Mouse (Mus musculus) CH12.LX (cell line): ENCODE data around the gene Abca7. TPM values are rescaled to one million over a fixed set of nuclear protein-coding genes. Genes with fewer than 3 reads are reported as not detected.

ENCODE experiments used
- DNase-seq: peaks from one replicate; pipeline ENCODE4 v3.0.0-alpha.2; 2013; ENCODE audit errors: extremely low read depth
- H3K27ac ChIP-seq: 2 replicates; pipeline ENCODE4 v1.5.1; 2012; ENCODE audit warnings: low read depth, mild to moderate bottlenecking, control low read depth, moderate library complexity; ENCODE audit not compliant: insufficient read depth
- H3K27me3 ChIP-seq: replicated peaks from 2 replicates; pipeline ENCODE3; 2012; ENCODE audit warnings: inconsistent platforms
- H3K36me3 ChIP-seq, 2 experiments: replicated peaks in 1 of 2; 2 replicates each; pipeline versions ENCODE3 to v1.6.1; 2012; ENCODE audit warnings: inconsistent platforms in 1 of 2, low read length in 1 of 2, mild to moderate bottlenecking in 1 of 2, mixed read lengths in 1 of 2, moderate library complexity in 1 of 2; ENCODE audit not compliant: control insufficient read depth in 1 of 2, insufficient read depth in 1 of 2
- H3K4me1 ChIP-seq, 2 experiments: 2 replicates each; pipeline ENCODE4 v1.6.1; 2012; ENCODE audit warnings: inconsistent platforms in 1 of 2, moderate library complexity in 1 of 2; ENCODE audit not compliant: insufficient read depth in 2 of 2, control insufficient read depth in 1 of 2
- H3K4me2 ChIP-seq: 2 replicates; pipeline ENCODE4 v1.6.1; 2012; ENCODE audit warnings: low read depth, mild to moderate bottlenecking, control low read depth; ENCODE audit not compliant: poor library complexity, insufficient read depth, severe bottlenecking
- H3K4me3 ChIP-seq, 3 experiments: fragments of 150-350 bp in 1 of 3; sonication (generic) in 1 of 3; replicated peaks in 1 of 3; 2 replicates each; pipeline versions ENCODE3 to v1.5.1; 2011 to 2012; ENCODE audit warnings: low read depth in 2 of 3, low read length in 2 of 3, mild to moderate bottlenecking in 2 of 3, moderate library complexity in 2 of 3, control low read depth in 1 of 3, improper control_type of control experiment in 1 of 3, inconsistent platforms in 1 of 3, mixed read lengths in 1 of 3; ENCODE audit not compliant: poor library complexity in 1 of 3
- H3K79me2 ChIP-seq: replicated peaks from 2 replicates; pipeline ENCODE4 v1.6.1; 2012; ENCODE audit warnings: mild to moderate bottlenecking, moderate library complexity; ENCODE audit not compliant: control insufficient read depth, poor library complexity, insufficient read depth, severe bottlenecking; ENCODE audit errors: extremely low read depth
- H3K9ac ChIP-seq: 2 replicates; pipeline ENCODE4 v1.6.1; 2012; ENCODE audit warnings: low read depth, mild to moderate bottlenecking, control low read depth, moderate library complexity; ENCODE audit not compliant: insufficient read depth
- H3K9me3 ChIP-seq: replicated peaks from 2 replicates; pipeline ENCODE3; 2012; ENCODE audit warnings: low read length, inconsistent platforms, mixed read lengths
- E2F4 ChIP-seq: IDR thresholded peaks from 2 replicates; pipeline ENCODE4 v1.6.1; 2011; ENCODE audit warnings: low read depth, low read length, improper control_type of control experiment; ENCODE audit not compliant: insufficient replicate concordance
- IRF4 ChIP-seq: IDR thresholded peaks from 2 replicates; pipeline ENCODE4 v1.6.1; 2014; ENCODE audit warnings: low read depth, mild to moderate bottlenecking, inconsistent platforms, low read length, improper control_type of control experiment
- JUN ChIP-seq: IDR thresholded peaks from 2 replicates; pipeline ENCODE4 v1.6.1; 2011; ENCODE audit warnings: low read depth, mild to moderate bottlenecking, low read length, improper control_type of control experiment, moderate library complexity; ENCODE audit not compliant: insufficient read depth
- MAFK ChIP-seq: IDR thresholded peaks from 2 replicates; pipeline ENCODE4 v1.6.1; 2011; ENCODE audit warnings: low read length, improper control_type of control experiment; ENCODE audit not compliant: insufficient replicate concordance
- MAX ChIP-seq: IDR thresholded peaks from 2 replicates; pipeline ENCODE4 v1.6.1; 2011; ENCODE audit warnings: low read length, improper control_type of control experiment
- MAZ ChIP-seq: IDR thresholded peaks from 2 replicates; pipeline ENCODE4 v1.6.1; 2012; ENCODE audit warnings: low read depth, mild to moderate bottlenecking, inconsistent platforms, low read length, improper control_type of control experiment, moderate library complexity
- MYC ChIP-seq: IDR thresholded peaks from 2 replicates; pipeline ENCODE4 v1.6.1; 2011; ENCODE audit warnings: low read depth, mild to moderate bottlenecking, improper control_type of control experiment, low read length
- NELFE ChIP-seq: IDR thresholded peaks from 2 replicates; pipeline ENCODE4 v1.6.1; 2011; ENCODE audit warnings: low read depth, low read length, improper control_type of control experiment
- POLR2A ChIP-seq: IDR thresholded peaks from 2 replicates; pipeline ENCODE4 v1.6.1; 2011; ENCODE audit warnings: low read depth, mild to moderate bottlenecking, improper control_type of control experiment, low read length
- POLR2AphosphoS2 ChIP-seq: IDR thresholded peaks from 2 replicates; pipeline ENCODE4 v1.6.1; 2011; ENCODE audit warnings: low read depth, low read length, improper control_type of control experiment
- RAD21 ChIP-seq: IDR thresholded peaks from 2 replicates; pipeline ENCODE4 v1.6.1; 2011; ENCODE audit warnings: low read depth, mild to moderate bottlenecking, low read length, improper control_type of control experiment, moderate library complexity
- SIN3A ChIP-seq: IDR thresholded peaks from 2 replicates; pipeline ENCODE4 v1.6.1; 2012; ENCODE audit warnings: low read length, improper control_type of control experiment, inconsistent platforms
- SMC3 ChIP-seq: IDR thresholded peaks from 2 replicates; pipeline ENCODE4 v1.6.1; 2011; ENCODE audit warnings: low read depth, low read length, improper control_type of control experiment
- TBP ChIP-seq: conservative IDR thresholded peaks from 2 replicates; pipeline ENCODE4 v1.6.1; 2011; ENCODE audit warnings: low read depth, low read length, improper control_type of control experiment
- USF2 ChIP-seq: conservative IDR thresholded peaks from 2 replicates; pipeline ENCODE4 v1.6.1; 2011; ENCODE audit warnings: low read depth, low read length, improper control_type of control experiment
- ZC3H11A ChIP-seq: IDR thresholded peaks from 2 replicates; pipeline ENCODE4 v1.6.1; 2012; ENCODE audit warnings: low read depth, mild to moderate bottlenecking, inconsistent platforms, low read length, improper control_type of control experiment
- ZKSCAN1 ChIP-seq: IDR thresholded peaks from 2 replicates; pipeline ENCODE4 v1.6.1; 2012; ENCODE audit warnings: low read depth, inconsistent platforms, low read length, improper control_type of control experiment, borderline replicate concordance
- ZMIZ1 ChIP-seq: IDR thresholded peaks from 2 replicates; pipeline ENCODE4 v1.6.1; 2012; ENCODE audit warnings: low read depth, mild to moderate bottlenecking, inconsistent platforms, low read length, improper control_type of control experiment
- ZNF384 ChIP-seq: IDR thresholded peaks from 2 replicates; pipeline ENCODE4 v1.6.1; 2012; ENCODE audit warnings: low read depth, low read length, improper control_type of control experiment, inconsistent platforms
- dilution Hi-C: fragments of 300-500 bp; cut with MboI; formaldehyde crosslinking; loops from 2 replicates; pipeline ENCODE4 v1.14.3; 2020; ENCODE audit warnings: low sequenced_read_pairs; ENCODE audit not compliant: extremely low pct_unique_long_range_greater_than_20kb, extremely low pct_ligation_motif_present
- in situ Hi-C: fragments of 300-500 bp; cut with MboI; formaldehyde crosslinking; loops from 3 replicates; pipeline ENCODE4 v1.14.3; 2019; ENCODE audit warnings: low sequenced_read_pairs, low pct_ligation_motif_present, low pct_unique_long_range_greater_than_20kb, mixed read lengths
- polyA plus RNA-seq: library from polyadenylated mRNA; unstranded; fragments of >175 nt; gene quantifications from 2 replicates; pipeline ENCODE4 v1.2.1, GENCODE M21; 2012; ENCODE audit warnings: low read depth; ENCODE audit not compliant: insufficient read length
- total RNA-seq, 2 experiments: library from RNA; depleted of rRNA; stranded (reverse); fragments of 300-350 nt in 1 of 2; fragments of >200 nt in 1 of 2; gene quantifications; 2 replicates each; pipeline ENCODE4 v1.2.3; 2012 to 2014

Gene Abca7
- total and polyA plus RNA-seq, 3 experiments = 2.3 to 7.0 (median 6.1) TPM

GRCm38 (mm10) chr10:79997819-79998218 lies 1.5 kb downstream of the Abca7 start:
- Histone ChIP-seq H3K36me3 (peaks cover 10 to 67% of the 10 kb centered on the region in 2 experiments), H3K9me3 (no peaks in the 10 kb centered on the region), H3K79me2 (no peaks in the 10 kb centered on the region), H3K4me2 (no peak overlapping the region), H3K4me1 (peaks cover 0 to 22% of the 10 kb centered on the region in 2 experiments; a peak in 2 of 4 replicates), H3K27ac (no peak overlapping the region), H3K4me3 (no peak overlapping the region), H3K27me3 (no peaks in the 10 kb centered on the region), H3K9ac (no peak overlapping the region)
- DNase-seq = no peak
- dilution Hi-C loops = no loop called here
- TF ChIP-seq MAX = no peak
- no peak for TF ChIP-seq POLR2AphosphoS2
- no peak for TF ChIP-seq JUN
- no peak for TF ChIP-seq NELFE
- no peak for TF ChIP-seq POLR2A
- TF ChIP-seq ZNF384 = no peak
- no peak for TF ChIP-seq RAD21
- TF ChIP-seq E2F4 = no peak
- no peak for TF ChIP-seq SIN3A
- no peak for TF ChIP-seq ZMIZ1
- TF ChIP-seq MAZ = no peak
- TF ChIP-seq MAFK = no peak
- TF ChIP-seq TBP = no peak
- no peak for TF ChIP-seq SMC3
- no peak for TF ChIP-seq ZKSCAN1
- in situ Hi-C loops = no loop called here

- Histone ChIP-seq H3K4me1 (peaks cover 0 to 10% of the 10 kb centered on the region in 2 experiments; a peak in 2 of 4 replicates), H3K4me3 (no peak overlapping the region), H3K9ac (no peak overlapping the region), H3K4me2 (no peak overlapping the region), H3K27me3 (no peaks in the 10 kb centered on the region), H3K36me3 (peaks cover 0 to 79% of the 10 kb centered on the region in 2 experiments)
- dilution Hi-C loops = no loop called here
- TF ChIP-seq USF2 = no peak
- no peak for TF ChIP-seq POLR2AphosphoS2
- TF ChIP-seq TBP = no peak
- no peak for TF ChIP-seq ZC3H11A
- TF ChIP-seq IRF4 = no peak
- TF ChIP-seq MYC = no peak
- TF ChIP-seq, all 38 proteins: peak for 0
- no peak for DNase-seq
- no peaks in the 10 kb centered on the region for H3K79me2 ChIP-seq
- H3K9me3 ChIP-seq = no peaks in the 10 kb centered on the region
- in situ Hi-C loops = no loop called here
- H3K27ac ChIP-seq = no peak overlapping the region
Measured at GRCm38 (mm10) chr10:80001945-80002344, 5.7 kb downstream of the Abca7 start.
